Mouse (Mus musculus): ENCODE measurements around the gene Lin7b. TPM values are rescaled to one million over a fixed set of nuclear protein-coding genes. Genes with fewer than 3 reads are reported as not detected.

The Lin7b gene
- total and polyA plus RNA-seq, 3 experiments: 1.3 to 3.8 TPM; not detected in 1

DNA sequence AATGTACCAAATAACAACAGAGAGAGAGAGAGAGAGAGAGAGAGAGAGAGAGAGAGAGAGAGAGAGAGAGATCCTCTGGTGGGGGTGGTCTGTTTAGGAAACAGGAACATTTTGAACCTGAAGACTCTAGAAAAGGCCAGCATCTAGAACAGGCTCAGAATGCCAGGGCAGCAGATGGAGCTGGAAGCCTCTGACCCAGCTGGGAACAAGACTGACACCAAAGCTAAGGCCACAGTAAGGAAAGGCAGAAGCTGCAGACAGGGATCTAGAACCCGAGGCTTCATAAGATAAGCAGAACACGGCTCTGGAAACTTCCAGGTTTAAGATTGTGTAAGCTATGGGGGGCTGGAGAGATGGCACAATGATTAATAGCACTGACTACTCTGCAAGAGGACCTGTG lies 6.4 kb downstream of the Lin7b start:
- H3K27me3 ChIP-seq (ENCODE audit: control insufficient read depth in 1 of 2, insufficient read depth in 2 of 2, low read length in 2 of 2): no peaks in the 10 kb centered on the region
- peaks cover 0 to 17% of the 10 kb centered on the region in 2 experiments; a peak in 2 of 4 replicates for H3K36me3 ChIP-seq (ENCODE audit: control insufficient read depth in 1 of 2, insufficient read depth in 2 of 2, low read length in 2 of 2)
- no peak overlapping the region for H3K27ac ChIP-seq (ENCODE audit: control insufficient read depth, low read depth, low read length)
- no peak for DNase-seq (ENCODE audit: low read depth, low spot score)
- no peak overlapping the region for H3K4me3 ChIP-seq (ENCODE audit: control insufficient read depth in 1 of 2, insufficient read depth in 1 of 2, low read depth in 2 of 2, low read length in 2 of 2)
- H3K9ac ChIP-seq (ENCODE audit: control insufficient read depth, low read depth, low read length, poor library complexity, severe bottlenecking): no peak overlapping the region
- H3K79me2 ChIP-seq (ENCODE audit: control insufficient read depth, insufficient read depth, low read length, poor library complexity): no peaks in the 10 kb centered on the region; the same call in 1 of the 2 replicates
- no peak for TF ChIP-seq BHLHE40 (IDR thresholded peaks at IDR 0.05; ENCODE audit: borderline replicate concordance, low read depth, low read length)
- H3K4me1 ChIP-seq (ENCODE audit: control insufficient read depth in 1 of 2, insufficient read depth in 2 of 2, low read length in 2 of 2): peaks cover 6 to 31% of the 10 kb centered on the region in 2 experiments
- no peaks in the 10 kb centered on the region for H3K9me3 ChIP-seq (replicated peaks; ENCODE audit: insufficient read depth, low read length)

DNA sequence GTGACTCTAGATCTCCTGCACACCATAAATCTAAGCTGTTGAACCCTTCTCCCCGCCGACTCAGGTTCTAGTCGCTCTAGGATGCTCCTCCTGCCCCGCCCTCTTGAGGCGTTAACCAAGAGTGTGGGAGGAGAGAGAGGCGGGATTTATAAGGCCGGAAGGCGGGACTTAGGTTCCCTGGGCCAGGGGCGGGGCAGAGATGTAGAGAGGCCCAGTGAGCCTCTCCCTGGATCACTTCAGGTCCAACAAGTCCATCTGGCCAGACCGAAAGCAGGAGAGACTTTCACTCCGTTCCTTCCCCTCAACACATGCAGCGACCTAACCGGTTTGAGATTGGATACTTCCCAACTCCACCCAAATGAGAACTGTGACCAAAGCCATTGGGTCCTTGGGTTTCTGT lies 7.6 kb downstream of the Lin7b start:
- Histone ChIP-seq H3K4me1 (ENCODE audit: control insufficient read depth in 1 of 2, insufficient read depth in 2 of 2, low read length in 2 of 2) (peaks cover 6 to 21% of the 10 kb centered on the region in 2 experiments), H3K4me3 (ENCODE audit: control insufficient read depth in 1 of 2, insufficient read depth in 1 of 2, low read depth in 2 of 2, low read length in 2 of 2) (no peak overlapping the region), H3K79me2 (ENCODE audit: control insufficient read depth, insufficient read depth, low read length, poor library complexity) (no peaks in the 10 kb centered on the region; the same call in 1 of the 2 replicates), H3K9ac (ENCODE audit: control insufficient read depth, low read depth, low read length, poor library complexity, severe bottlenecking) (no peak overlapping the region), H3K27ac (ENCODE audit: control insufficient read depth, low read depth, low read length) (no peak overlapping the region), H3K27me3 (ENCODE audit: control insufficient read depth in 1 of 2, insufficient read depth in 2 of 2, low read length in 2 of 2) (no peaks in the 10 kb centered on the region), H3K36me3 (ENCODE audit: control insufficient read depth in 1 of 2, insufficient read depth in 2 of 2, low read length in 2 of 2) (peaks cover 0 to 15% of the 10 kb centered on the region in 2 experiments; a peak in 2 of 4 replicates), H3K9me3 (replicated peaks; ENCODE audit: insufficient read depth, low read length) (no peaks in the 10 kb centered on the region)
- TF ChIP-seq MXI1 (IDR thresholded peaks at IDR 0.05; ENCODE audit: low read depth, low read length) (no peak), MAZ (IDR thresholded peaks at IDR 0.05; ENCODE audit: low read depth, low read length) (no peak), KAT2A (conservative IDR thresholded peaks at IDR 0.05; ENCODE audit: low read depth, low read length) (no peak), NELFE (IDR thresholded peaks at IDR 0.05; ENCODE audit: low read depth, low read length) (no peak), POLR2AphosphoS5 (IDR thresholded peaks at IDR 0.05; ENCODE audit: borderline replicate concordance, low read depth, low read length) (no peak), SMC3 (IDR thresholded peaks at IDR 0.05; ENCODE audit: low read depth, low read length) (no peak), ZKSCAN1 (IDR thresholded peaks at IDR 0.05; ENCODE audit: low read depth, low read length) (no peak), CTCF (IDR thresholded peaks at IDR 0.05 in 2 of 3, conservative IDR thresholded peaks at IDR 0.05 in 1 of 3; ENCODE audit: control insufficient read depth in 1 of 3, insufficient read depth in 1 of 3, low read depth in 2 of 3, low read length in 3 of 3, poor library complexity in 1 of 3, severe bottlenecking in 1 of 3) (no peak), TCF12 (IDR thresholded peaks at IDR 0.05; ENCODE audit: low read depth, low read length) (no peak), ETS1 (IDR thresholded peaks at IDR 0.05; ENCODE audit: low read depth, low read length) (no peak), MAX (IDR thresholded peaks at IDR 0.05; ENCODE audit: low read length) (no peak), MAFK (IDR thresholded peaks at IDR 0.05; ENCODE audit: borderline replicate concordance, low read depth, low read length) (no peak), UBTF (IDR thresholded peaks at IDR 0.05; ENCODE audit: borderline replicate concordance, insufficient read depth, low read depth, low read length) (no peak), NRF1 (IDR thresholded peaks at IDR 0.05; ENCODE audit: insufficient read depth, low read depth, low read length, poor library complexity, severe bottlenecking) (no peak)
- DNase-seq (ENCODE audit: low read depth, low spot score): peak; percentile 89

Measured in MEL (cell line).